ENCODE assay signal across 14 mouse cellular contexts in the genomic region with DNA sequence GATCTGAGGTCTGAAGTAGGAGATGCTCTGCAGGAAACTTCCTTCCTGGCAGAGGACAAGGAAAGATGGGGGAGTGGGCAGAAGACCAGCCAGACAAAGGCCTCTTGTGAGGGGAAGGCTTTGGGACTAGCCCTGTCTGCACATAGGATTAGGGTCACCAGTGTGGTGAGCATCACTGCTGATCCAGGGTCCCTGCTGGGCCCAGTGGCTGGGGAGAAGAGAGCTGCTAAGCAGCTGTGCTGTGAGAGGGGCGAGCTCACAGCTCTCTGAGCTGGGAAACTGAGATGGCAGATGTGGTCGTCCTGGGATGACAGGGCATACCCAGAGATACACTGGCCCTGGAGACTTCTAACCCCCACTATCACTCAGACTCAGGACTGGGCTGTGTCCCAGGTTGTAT.
"Had no signal": no experiment of that assay in that cellular context is flagged by ENCODE, and none has a peak within 500 bp of the region (broad histone marks: within the 10 kb centered on the region; RNA-seq: fewer than 3 reads in every experiment).

No protein-coding gene starts in this region.

- DNase-seq: kidney, adult 18-20 months; kidney, adult 9 months; layer of hippocampus, adult 9-11 months; liver, embryonic 13.5 days; lung, adult 2 months; right cerebral cortex, postnatal 25 days; spleen, adult 18-20 months; thymus, postnatal 25 days had no signal

- H3K9ac ChIP-seq: liver, embryonic 13.5 days; midbrain, embryonic 12.5 days; midbrain, embryonic 15.5 days; stomach, embryonic 15.5 days had no signal

- ATAC-seq: lung, postnatal 0 days; midbrain, embryonic 15.5 days had no signal

- H3K4me1 ChIP-seq: midbrain, embryonic 12.5 days; midbrain, embryonic 15.5 days; stomach, embryonic 15.5 days had no signal

- H3K9me3 ChIP-seq: liver, embryonic 13.5 days; megakaryocyte, embryonic 14.5 days; midbrain, embryonic 12.5 days; midbrain, embryonic 15.5 days; stomach, embryonic 15.5 days had no signal

- H3K4me3 ChIP-seq: layer of hippocampus, adult 2 months; liver, embryonic 13.5 days; midbrain, embryonic 12.5 days; midbrain, embryonic 15.5 days; stomach, embryonic 15.5 days had no signal

- H3K4me2 ChIP-seq: liver, embryonic 13.5 days; midbrain, embryonic 12.5 days; midbrain, embryonic 15.5 days; stomach, embryonic 15.5 days had no signal

- H3K27me3 ChIP-seq: midbrain, embryonic 15.5 days; stomach, embryonic 15.5 days had no signal

- H3K27ac ChIP-seq: layer of hippocampus, adult 2 months; liver, embryonic 13.5 days; midbrain, embryonic 12.5 days; midbrain, embryonic 15.5 days; stomach, embryonic 15.5 days had no signal

- H3K36me3 ChIP-seq: liver, embryonic 13.5 days; midbrain, embryonic 12.5 days; midbrain, embryonic 15.5 days; stomach, embryonic 15.5 days had no signal
